Mouse (Mus musculus): Measurements from ENCODE around the gene 4930544D05Rik. TPM values are rescaled to one million over a fixed set of nuclear protein-coding genes. Genes with fewer than 3 reads are reported as not detected.

The 4930544D05Rik gene
- polyA plus RNA-seq, 1 experiment from 2014 or later = not detected

- H3K4me1 ChIP-seq = peaks cover 41% of the 10 kb centered on the region
- H3K27ac ChIP-seq (replicated peaks) = peak within 1 kb of the TSS; percentile 98
- H3K27me3 ChIP-seq = no peaks in the 10 kb centered on the region
- H3K9me3 ChIP-seq = no peaks in the 10 kb centered on the region
- peak within 1 kb of the TSS; percentile 65 for H3K4me3 ChIP-seq
- peaks cover 49% of the 10 kb centered on the region for H3K36me3 ChIP-seq
- ATAC-seq (replicated peaks) = peak; percentile 93
- WGBS = under 1% methylated on average over 63 of the region's 63 CpGs
- H3K9ac ChIP-seq (replicated peaks) = peak within 1 kb of the TSS; percentile 87
- H3K4me2 ChIP-seq (replicated peaks) = peak within 1 kb of the TSS; percentile 94
These were observed 31.3 kb downstream of the 4930544D05Rik start, which contains the start of the genes Rnf167 and Slc25a11 for GRCm38 (mm10) chr11:70646691-70647650. TSS of gene Rnf167 (plus strand) at chr11:70647235. TSS of gene Slc25a11 (minus strand) at chr11:70647479.

- peak overlapping the region; percentile 75 for H3K9ac ChIP-seq (replicated peaks)
- H3K27ac ChIP-seq (replicated peaks) = peak overlapping the region; percentile 98
- H3K27me3 ChIP-seq = no peaks in the 10 kb centered on the region
- H3K4me2 ChIP-seq (replicated peaks) = peak overlapping the region; percentile 94
- ATAC-seq (replicated peaks) = peak; percentile 3; the same call in 1 of the 2 replicates
- peaks cover 53% of the 10 kb centered on the region for H3K36me3 ChIP-seq
- WGBS = 5% methylated on average over 28 of the region's 28 CpGs
- peak overlapping the region; percentile 65 for H3K4me3 ChIP-seq
- H3K4me1 ChIP-seq = peaks cover 50% of the 10 kb centered on the region
- H3K9me3 ChIP-seq = no peaks in the 10 kb centered on the region
These were observed 32.2 kb downstream of the 4930544D05Rik start for GRCm38 (mm10) chr11:70647716-70648420.

GRCm38 (mm10) chr11:70648512-70648911 lies 32.9 kb downstream of the 4930544D05Rik start:
- peaks cover 49% of the 10 kb centered on the region for H3K36me3 ChIP-seq
- peak overlapping the region; percentile 94 for H3K4me2 ChIP-seq (replicated peaks)
- H3K9ac ChIP-seq (replicated peaks) = no peak overlapping the region
- H3K9me3 ChIP-seq = no peaks in the 10 kb centered on the region
- peak overlapping the region; percentile 65 for H3K4me3 ChIP-seq
- H3K4me1 ChIP-seq = peaks cover 56% of the 10 kb centered on the region
- no peak for ATAC-seq (replicated peaks)
- no peak overlapping the region for H3K27ac ChIP-seq (replicated peaks)
- 87% methylated on average over 4 of the region's 4 CpGs for WGBS
- no peaks in the 10 kb centered on the region for H3K27me3 ChIP-seq

GRCm38 (mm10) chr11:70649185-70649734 lies 33.6 kb downstream of the 4930544D05Rik start:
- 86% methylated on average over 8 of the region's 8 CpGs for WGBS
- Histone ChIP-seq H3K27ac (replicated peaks) (no peak overlapping the region), H3K4me1 (peaks cover 57% of the 10 kb centered on the region), H3K4me2 (replicated peaks) (0 out of 2 replicates have a peak overlapping the region, but pooled peaks have one; percentile 94), H3K27me3 (no peaks in the 10 kb centered on the region), H3K9me3 (no peaks in the 10 kb centered on the region), H3K36me3 (peaks cover 45% of the 10 kb centered on the region), H3K9ac (replicated peaks) (no peak overlapping the region), H3K4me3 (peak overlapping the region; percentile 65; the same call in 1 of the 2 replicates)
- no peak for ATAC-seq (replicated peaks)

GRCm38 (mm10) chr11:70650322-70651175 lies 34.9 kb downstream of the 4930544D05Rik start:
- Histone ChIP-seq H3K9ac (replicated peaks) (no peak overlapping the region), H3K4me2 (replicated peaks) (no peak overlapping the region), H3K4me1 (peaks cover 57% of the 10 kb centered on the region), H3K4me3 (no peak overlapping the region), H3K27me3 (no peaks in the 10 kb centered on the region), H3K27ac (replicated peaks) (no peak overlapping the region), H3K9me3 (no peaks in the 10 kb centered on the region), H3K36me3 (peaks cover 37% of the 10 kb centered on the region)
- 84% methylated on average over 12 of the region's 12 CpGs for WGBS
- no peak for ATAC-seq (replicated peaks)

DNA sequence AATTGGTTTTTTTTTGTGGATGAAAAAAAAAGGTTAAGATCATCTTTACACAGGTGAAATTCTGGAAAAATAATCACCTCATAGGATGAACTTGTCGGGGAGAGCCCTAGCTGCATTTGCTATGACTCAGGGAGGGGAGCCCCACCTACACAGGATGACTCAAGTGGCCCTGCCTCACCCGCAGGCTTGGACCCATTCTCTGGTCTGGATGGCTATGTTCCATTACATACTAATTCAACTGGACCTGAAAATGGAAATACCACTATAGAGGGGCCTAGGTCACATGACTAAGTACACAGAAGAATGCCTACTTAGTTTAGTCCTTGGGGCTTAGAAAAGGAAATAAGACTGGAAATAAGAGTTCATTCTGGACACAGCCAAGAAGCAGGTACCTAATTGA lies 35.7 kb downstream of the 4930544D05Rik start:
- no peaks in the 10 kb centered on the region for H3K9me3 ChIP-seq
- peaks cover 37% of the 10 kb centered on the region for H3K36me3 ChIP-seq
- H3K9ac ChIP-seq (replicated peaks) = no peak overlapping the region
- H3K4me1 ChIP-seq = peaks cover 57% of the 10 kb centered on the region
- H3K27ac ChIP-seq (replicated peaks) = no peak overlapping the region
- no peak overlapping the region for H3K4me3 ChIP-seq
- no peaks in the 10 kb centered on the region for H3K27me3 ChIP-seq
- WGBS = 82% methylated on average over 2 of the region's 2 CpGs
- no peak for ATAC-seq (replicated peaks)
- no peak overlapping the region for H3K4me2 ChIP-seq (replicated peaks)

DNA sequence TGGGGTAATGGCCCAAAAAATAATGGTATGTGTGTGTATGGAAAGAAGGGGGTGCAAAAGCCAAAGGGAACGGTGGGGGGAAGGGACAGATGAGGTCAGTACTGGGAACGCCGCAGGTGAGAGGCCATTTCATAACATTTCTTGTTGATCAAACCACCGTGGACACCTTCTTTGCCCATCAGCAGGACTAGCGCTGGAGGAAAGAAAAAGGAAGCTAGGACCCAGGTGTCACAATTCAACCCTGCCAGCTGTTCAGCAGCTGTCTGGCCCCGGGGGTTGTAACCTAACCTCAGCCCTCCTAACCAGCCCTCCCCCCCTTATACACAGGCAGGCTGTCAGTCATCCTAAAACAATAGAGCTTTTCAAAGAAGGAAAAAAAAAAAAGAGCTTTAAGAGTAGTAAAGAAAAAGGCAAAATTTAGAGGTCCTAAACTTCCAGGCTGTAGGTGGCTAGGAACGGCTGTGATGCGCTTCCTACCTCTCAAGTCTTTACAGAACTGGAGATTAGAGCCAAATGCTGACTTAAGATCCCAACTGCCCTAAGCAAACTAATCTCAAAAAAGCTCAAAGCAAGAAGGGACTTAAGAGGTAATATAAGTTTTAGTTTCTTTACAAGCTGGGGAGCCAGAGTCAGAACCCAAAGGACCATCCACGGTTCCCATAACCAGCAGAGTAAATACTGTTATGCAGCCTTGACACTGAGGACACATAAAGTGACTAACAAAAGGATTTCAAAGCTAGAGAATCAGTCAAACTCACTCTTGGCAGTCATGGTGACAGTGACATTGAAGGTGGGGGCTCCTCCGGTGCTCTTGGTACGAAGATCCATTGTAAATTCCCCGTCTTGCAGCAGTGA lies 36.6 kb downstream of the 4930544D05Rik start:
- WGBS = 72% methylated on average over 12 of the region's 12 CpGs
- no peaks in the 10 kb centered on the region for H3K27me3 ChIP-seq
- H3K4me1 ChIP-seq = peaks cover 62% of the 10 kb centered on the region
- no peak overlapping the region for H3K27ac ChIP-seq (replicated peaks)
- peak overlapping the region; percentile 97; the same call in 1 of the 2 replicates for H3K9ac ChIP-seq (replicated peaks)
- H3K4me2 ChIP-seq (replicated peaks) = peak overlapping the region; percentile 72
- H3K36me3 ChIP-seq = peaks cover 37% of the 10 kb centered on the region
- peak overlapping the region; percentile 99 for H3K4me3 ChIP-seq
- H3K9me3 ChIP-seq = no peaks in the 10 kb centered on the region
- ATAC-seq (replicated peaks) = no peak

DNA sequence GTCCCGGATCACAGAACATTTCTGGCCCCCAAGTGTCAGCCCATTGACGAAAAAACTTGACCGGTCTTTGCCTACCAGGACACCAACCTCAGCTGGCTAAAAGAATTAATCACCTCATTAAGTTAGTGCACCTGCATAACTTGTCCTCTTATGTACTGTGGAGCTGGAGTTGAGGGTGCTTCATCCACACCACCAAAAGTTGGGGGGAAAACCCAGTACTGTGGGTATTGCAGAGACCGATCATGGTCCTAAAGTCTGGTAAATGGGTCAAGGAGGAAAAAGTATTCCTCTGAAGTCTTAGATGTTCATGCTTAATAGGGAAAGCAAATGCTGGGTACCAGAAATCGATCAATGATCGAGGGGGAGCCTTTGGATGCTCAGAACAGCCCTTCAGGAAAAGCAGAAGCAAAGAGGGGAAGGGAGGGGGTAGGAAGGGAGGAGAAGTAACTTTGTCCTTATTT lies 37.3 kb downstream of the 4930544D05Rik start:
- Histone ChIP-seq H3K27me3 (no peaks in the 10 kb centered on the region), H3K27ac (replicated peaks) (peak overlapping the region; percentile 97), H3K9ac (replicated peaks) (peak overlapping the region; percentile 97), H3K4me1 (peaks cover 60% of the 10 kb centered on the region), H3K9me3 (no peaks in the 10 kb centered on the region), H3K4me2 (replicated peaks) (peak overlapping the region; percentile 72), H3K36me3 (peaks cover 37% of the 10 kb centered on the region), H3K4me3 (peak overlapping the region; percentile 99)
- no peak for ATAC-seq (replicated peaks)
- 62% methylated on average over 6 of the region's 6 CpGs for WGBS

DNA sequence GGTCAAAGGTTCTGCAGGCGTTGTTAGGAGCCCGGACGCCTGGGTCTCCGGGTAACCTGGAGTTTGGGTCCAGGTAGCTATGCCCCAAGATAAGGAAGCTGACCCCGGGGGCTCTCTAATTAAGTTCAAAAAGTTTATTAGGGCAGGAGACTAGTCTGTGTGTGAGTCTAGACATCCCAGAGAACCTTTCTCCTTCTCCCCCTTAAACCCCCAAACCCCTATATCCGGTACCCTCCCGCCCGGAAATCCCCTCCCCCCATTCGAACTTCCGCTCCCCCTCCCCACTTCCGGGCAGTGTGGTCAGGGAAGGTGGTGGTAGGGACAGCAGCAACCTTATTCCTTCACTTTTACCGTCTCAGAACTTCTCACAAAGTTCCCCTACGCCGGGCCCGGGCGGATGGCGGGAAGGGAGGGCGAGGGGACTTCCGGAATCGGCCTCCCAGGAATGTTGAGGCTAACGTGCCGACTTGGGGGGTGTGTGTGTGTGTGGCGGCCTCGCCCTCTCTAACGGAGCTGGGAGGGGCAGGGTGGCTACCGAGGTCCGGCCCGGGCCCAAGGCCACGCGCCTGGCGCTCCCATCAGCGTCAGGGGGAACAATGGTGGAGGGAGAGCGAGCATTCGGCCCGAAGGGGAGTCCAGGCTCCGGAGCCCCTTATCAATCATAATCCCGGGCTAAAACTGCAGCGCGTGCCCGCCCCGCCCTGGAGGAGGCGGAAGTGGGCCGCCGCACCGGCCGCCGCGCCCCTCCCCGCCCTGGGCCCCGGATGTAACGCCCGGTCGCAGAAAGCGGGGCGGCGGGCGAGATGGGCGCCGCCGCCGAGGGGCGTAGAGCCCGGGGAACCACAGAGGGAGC lies 37.9 kb downstream of the 4930544D05Rik start:
- WGBS = under 1% methylated on average over 51 of the region's 63 CpGs
- ATAC-seq (replicated peaks) = peak; percentile 66

More for the DNA sequence above, 37.9 kb downstream of the 4930544D05Rik start:
- H3K27me3 ChIP-seq = no peaks in the 10 kb centered on the region
- H3K4me2 ChIP-seq (replicated peaks) = peak overlapping the region; percentile 72
- H3K9me3 ChIP-seq = no peaks in the 10 kb centered on the region
- peaks cover 37% of the 10 kb centered on the region for H3K36me3 ChIP-seq
- H3K27ac ChIP-seq (replicated peaks) = peak overlapping the region; percentile 97
- H3K4me3 ChIP-seq = peak overlapping the region; percentile 99
- H3K9ac ChIP-seq (replicated peaks) = peak overlapping the region; percentile 97
- peaks cover 54% of the 10 kb centered on the region for H3K4me1 ChIP-seq
